Mouse (Mus musculus) liver, adult 2 months (tissue): ENCODE measurements around the gene Fgf18. TPM values are rescaled to one million over a fixed set of nuclear protein-coding genes. Genes with fewer than 3 reads are reported as not detected.

ENCODE experiments used
- DNase-seq: peaks from one replicate; pipeline ENCODE4 v3.0.0-alpha.2; 2011; ENCODE audit warnings: low read depth, low spot score; ENCODE audit errors: extremely low read depth
- H3K27ac ChIP-seq: fragments of 200-500 bp; replicated peaks from 2 replicates; pipeline ENCODE4 v1.5.1; 2012; ENCODE audit warnings: low read depth, mild to moderate bottlenecking, control low read depth, inconsistent platforms, low read length; ENCODE audit not compliant: insufficient read depth
- H3K27me3 ChIP-seq: fragments of 200-500 bp; 2 replicates; pipeline ENCODE4 v1.6.1; 2012; ENCODE audit warnings: mild to moderate bottlenecking, moderate library complexity, low read length, inconsistent platforms; ENCODE audit not compliant: control insufficient read depth, insufficient read depth
- H3K36me3 ChIP-seq: fragments of 200-500 bp; 2 replicates; pipeline ENCODE4 v1.6.1; 2012; ENCODE audit warnings: low read length, inconsistent platforms; ENCODE audit not compliant: control insufficient read depth, insufficient read depth
- H3K4me1 ChIP-seq: fragments of 200-500 bp; 2 replicates; pipeline ENCODE4 v1.6.1; 2011; ENCODE audit warnings: low read length; ENCODE audit not compliant: control insufficient read depth, insufficient read depth
- H3K4me3 ChIP-seq: fragments of 200-500 bp; 2 replicates; pipeline ENCODE4 v1.5.1; 2011; ENCODE audit warnings: low read depth, mild to moderate bottlenecking, control low read depth, low read length, moderate library complexity; ENCODE audit not compliant: insufficient read depth
- H3K79me2 ChIP-seq: fragments of 200-500 bp; 2 replicates; pipeline ENCODE4 v1.6.1; 2012; ENCODE audit warnings: inconsistent platforms, mild to moderate bottlenecking, low read length, moderate library complexity; ENCODE audit not compliant: control insufficient read depth, insufficient read depth
- H3K9ac ChIP-seq: fragments of 200-500 bp; 2 replicates; pipeline ENCODE4 v1.6.1; 2012; ENCODE audit warnings: low read depth, mild to moderate bottlenecking, control low read depth, inconsistent platforms, low read length
- CTCF ChIP-seq: fragments of 200-500 bp; IDR thresholded peaks from 2 replicates; pipeline ENCODE4 v1.5.1; 2011; ENCODE audit warnings: low read depth, low read length, control low read depth
- POLR2A ChIP-seq: fragments of 200-500 bp; IDR thresholded peaks from 2 replicates; pipeline ENCODE4 v1.6.1; 2011; ENCODE audit warnings: low read length, control low read depth; ENCODE audit not compliant: insufficient read depth; ENCODE audit errors: extremely low read depth
- WGBS: fragments of 180-500 bp; shearing (Covaris S2); methylation state at CpG from one replicate; pipeline ENCODE4 v1.1.7; 2018; 5-methylcytosine and 5-hydroxymethylcytosine counted together
- polyA plus RNA-seq: library from polyadenylated mRNA; depleted of rRNA; stranded (reverse); fragments of >200 nt; gene quantifications from 2 replicates; pipeline ENCODE4 v1.2.3, GENCODE M21; 2012
- total RNA-seq: library from RNA; depleted of rRNA; stranded (reverse); fragments of >200 nt; gene quantifications from 2 replicates; pipeline ENCODE4 v1.2.3, GENCODE M21; 2014

Fgf18 gene
- total and polyA plus RNA-seq, 2 experiments: not detected

GRCm38 (mm10) chr11:33119116-33119515 lies 28.1 kb downstream of the Fgf18 start:
- H3K79me2 ChIP-seq: no peaks in the 10 kb centered on the region
- H3K27ac ChIP-seq: no peak overlapping the region
- peaks cover 5% of the 10 kb centered on the region for H3K27me3 ChIP-seq
- no peak for TF ChIP-seq CTCF
- peak; percentile 3 for DNase-seq
- no peak overlapping the region for H3K4me3 ChIP-seq
- 68% methylated on average over 7 of the region's 7 CpGs for WGBS
- no peak overlapping the region for H3K9ac ChIP-seq
- H3K36me3 ChIP-seq: no peaks in the 10 kb centered on the region
- H3K4me1 ChIP-seq: no peaks in the 10 kb centered on the region

- no peaks in the 10 kb centered on the region for H3K36me3 ChIP-seq
- H3K4me3 ChIP-seq: no peak overlapping the region
- WGBS: 65% methylated on average over 6 of the region's 6 CpGs
- H3K79me2 ChIP-seq: no peaks in the 10 kb centered on the region
- no peaks in the 10 kb centered on the region for H3K4me1 ChIP-seq
- no peak overlapping the region for H3K27ac ChIP-seq
- peaks cover 5% of the 10 kb centered on the region for H3K27me3 ChIP-seq
- no peak for TF ChIP-seq CTCF
- TF ChIP-seq POLR2A: no peak
- DNase-seq: no peak
- H3K9ac ChIP-seq: no peak overlapping the region
Measured at GRCm38 (mm10) chr11:33118480-33118879, 28.7 kb downstream of the Fgf18 start.

GRCm38 (mm10) chr11:33115796-33116195 lies 31.4 kb downstream of the Fgf18 start:
- no peak overlapping the region for H3K9ac ChIP-seq
- TF ChIP-seq CTCF: no peak
- no peak for TF ChIP-seq POLR2A
- no peaks in the 10 kb centered on the region for H3K27me3 ChIP-seq
- no peaks in the 10 kb centered on the region for H3K79me2 ChIP-seq
- no peak overlapping the region for H3K4me3 ChIP-seq
- DNase-seq: no peak
- no peaks in the 10 kb centered on the region for H3K4me1 ChIP-seq
- 97% methylated on average over 3 of the region's 3 CpGs for WGBS
- no peaks in the 10 kb centered on the region for H3K36me3 ChIP-seq
- H3K27ac ChIP-seq: no peak overlapping the region

GRCm38 (mm10) chr11:33112407-33112806 lies 34.8 kb downstream of the Fgf18 start:
- Histone ChIP-seq H3K36me3 (no peaks in the 10 kb centered on the region), H3K79me2 (no peaks in the 10 kb centered on the region), H3K27ac (no peak overlapping the region), H3K4me3 (no peak overlapping the region), H3K4me1 (no peaks in the 10 kb centered on the region), H3K9ac (no peak overlapping the region), H3K27me3 (no peaks in the 10 kb centered on the region)
- 46% methylated on average over 1 of the region's 1 CpGs for WGBS
- no peak for TF ChIP-seq POLR2A
- no peak for TF ChIP-seq CTCF
- DNase-seq: no peak

- TF ChIP-seq CTCF: no peak
- TF ChIP-seq POLR2A: no peak
- 66% methylated on average over 2 of the region's 2 CpGs for WGBS
- H3K27me3 ChIP-seq: no peaks in the 10 kb centered on the region
- no peak overlapping the region for H3K4me3 ChIP-seq
- DNase-seq: no peak
- H3K36me3 ChIP-seq: no peaks in the 10 kb centered on the region
- H3K79me2 ChIP-seq: no peaks in the 10 kb centered on the region
- H3K4me1 ChIP-seq: no peaks in the 10 kb centered on the region
- no peak overlapping the region for H3K27ac ChIP-seq
- H3K9ac ChIP-seq: no peak overlapping the region
Measured at GRCm38 (mm10) chr11:33110111-33110510, 37.1 kb downstream of the Fgf18 start.

- Histone ChIP-seq H3K79me2 (no peaks in the 10 kb centered on the region), H3K4me3 (no peak overlapping the region), H3K27ac (no peak overlapping the region), H3K36me3 (no peaks in the 10 kb centered on the region), H3K27me3 (no peaks in the 10 kb centered on the region), H3K4me1 (no peaks in the 10 kb centered on the region), H3K9ac (no peak overlapping the region)
- DNase-seq: no peak
- TF ChIP-seq CTCF: no peak
- no peak for TF ChIP-seq POLR2A
- 78% methylated on average over 3 of the region's 3 CpGs for WGBS
Measured at GRCm38 (mm10) chr11:33107540-33107939, 39.7 kb downstream of the Fgf18 start.
